Mouse (Mus musculus): ENCODE measurements around the gene 2610318N02Rik. TPM values are rescaled to one million over a fixed set of nuclear protein-coding genes. Genes with fewer than 3 reads are reported as not detected.

2610318N02Rik gene
- total RNA-seq, 4 experiments from 2014 or later, result 0.68 to 1.2 (median 0.94) TPM

DNA sequence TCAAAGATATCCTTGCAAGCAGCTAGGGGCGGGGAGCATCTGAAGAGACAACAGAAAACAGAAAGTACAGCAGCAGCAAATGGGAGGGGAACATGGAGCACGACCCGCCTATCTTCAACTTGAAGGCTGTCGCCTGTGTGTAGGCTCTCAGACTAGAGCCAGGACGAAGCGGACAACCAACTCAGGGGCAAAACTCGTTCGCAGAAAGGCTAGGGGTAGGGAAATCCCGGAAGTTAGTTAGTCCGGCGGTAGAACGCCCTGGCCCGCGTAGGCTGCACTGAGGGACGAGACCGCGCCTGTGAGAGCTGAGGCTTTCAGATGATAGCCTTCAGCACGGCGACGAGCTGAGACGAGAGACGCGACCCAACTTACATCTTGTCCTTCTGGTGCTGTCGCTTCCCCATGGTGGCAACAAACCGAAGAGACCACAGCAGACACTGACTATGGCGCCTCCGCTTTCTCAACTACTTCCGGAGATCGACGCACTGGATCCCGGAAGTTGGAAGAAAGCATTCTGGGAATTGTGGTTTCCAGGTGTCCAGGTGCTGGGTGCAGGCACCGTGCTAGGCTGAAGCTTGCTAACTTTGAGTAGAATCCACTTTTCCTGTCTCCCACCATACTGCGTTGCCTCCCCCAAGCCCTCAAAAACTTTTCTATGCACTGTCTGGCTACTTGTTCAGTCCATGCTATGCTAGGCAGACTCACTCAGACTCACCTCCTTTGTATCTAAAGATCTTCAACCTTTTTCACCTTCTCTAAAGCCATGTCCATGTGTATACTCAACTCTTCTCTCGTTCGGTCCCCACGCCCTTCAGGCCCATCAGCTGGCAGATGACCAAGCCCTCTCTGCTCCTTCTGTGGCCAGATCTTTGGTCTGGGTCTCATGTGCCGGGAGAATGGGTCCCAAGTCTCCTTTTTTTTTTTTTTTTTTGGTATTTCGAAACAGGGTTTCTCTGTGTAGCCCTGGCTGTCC, 13.9 kb downstream of the 2610318N02Rik start, which contains the start of gene Ppil2:
TSS of gene Ppil2 (minus strand) at position 487 of the 973 bp plus-strand sequence.
- DNase-seq (ENCODE audit: low spot score in 2 of 2), result peak; percentile 60 to 61

GRCm38 (mm10) chr16:17104600-17104999, 20.4 kb downstream of the 2610318N02Rik start:
- DNase-seq (ENCODE audit: low spot score in 2 of 2), result no peak

GRCm38 (mm10) chr16:17102630-17103220, 22.2 kb downstream of the 2610318N02Rik start:
- no peak for DNase-seq (ENCODE audit: low spot score in 2 of 2)

DNA sequence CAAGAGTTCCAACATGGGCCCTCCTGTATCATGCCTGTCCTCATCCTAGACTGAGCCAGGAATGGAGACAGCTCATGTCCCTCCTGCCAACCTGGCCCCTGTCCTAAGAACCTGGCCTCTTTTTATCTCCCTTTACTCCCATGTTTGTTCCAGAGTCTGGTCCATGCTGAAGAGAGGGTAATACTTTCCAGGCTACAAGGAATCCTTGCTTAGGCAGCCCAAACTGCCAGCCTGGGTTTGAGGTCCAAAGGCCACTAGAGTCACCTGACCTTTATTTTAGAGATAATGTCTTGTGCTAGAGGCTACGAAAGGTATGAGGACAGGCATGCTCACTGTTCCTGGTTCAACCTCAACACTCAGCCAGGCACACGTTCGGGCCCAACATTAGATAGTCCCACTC, 28.0 kb downstream of the 2610318N02Rik start:
- DNase-seq (ENCODE audit: low spot score in 2 of 2), result no peak

- no peak for DNase-seq (ENCODE audit: low spot score in 2 of 2)
These were observed 36.6 kb downstream of the 2610318N02Rik start for GRCm38 (mm10) chr16:17088346-17088745.

GRCm38 (mm10) chr16:17086669-17087193, 38.2 kb downstream of the 2610318N02Rik start:
- peak in 1 of 2 experiments; percentile 51 for DNase-seq (ENCODE audit: low spot score in 2 of 2)

GRCm38 (mm10) chr16:17086241-17086640, 38.7 kb downstream of the 2610318N02Rik start:
- no peak for DNase-seq (ENCODE audit: low spot score in 2 of 2)

DNA sequence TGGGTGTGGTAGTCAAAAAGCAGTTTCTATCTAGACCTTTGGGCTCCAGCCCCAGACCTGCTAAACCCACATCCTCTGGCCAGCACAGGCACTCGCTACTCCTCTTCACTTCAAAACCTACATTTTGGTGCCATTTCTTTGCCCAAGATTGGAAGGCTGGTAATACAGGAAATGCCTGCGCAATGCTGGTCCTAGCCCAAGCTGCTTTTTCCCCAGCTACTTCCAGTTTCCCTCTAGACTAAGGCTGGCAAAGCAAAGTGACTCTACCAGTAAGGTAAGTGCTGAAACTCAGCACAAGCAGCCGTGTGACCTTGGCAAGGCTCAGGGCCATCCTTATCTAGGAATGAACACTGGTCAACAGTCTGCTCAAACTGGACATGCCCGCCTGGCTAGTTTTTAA, 39.3 kb downstream of the 2610318N02Rik start:
- no peak for DNase-seq (ENCODE audit: low spot score in 2 of 2)

DNA sequence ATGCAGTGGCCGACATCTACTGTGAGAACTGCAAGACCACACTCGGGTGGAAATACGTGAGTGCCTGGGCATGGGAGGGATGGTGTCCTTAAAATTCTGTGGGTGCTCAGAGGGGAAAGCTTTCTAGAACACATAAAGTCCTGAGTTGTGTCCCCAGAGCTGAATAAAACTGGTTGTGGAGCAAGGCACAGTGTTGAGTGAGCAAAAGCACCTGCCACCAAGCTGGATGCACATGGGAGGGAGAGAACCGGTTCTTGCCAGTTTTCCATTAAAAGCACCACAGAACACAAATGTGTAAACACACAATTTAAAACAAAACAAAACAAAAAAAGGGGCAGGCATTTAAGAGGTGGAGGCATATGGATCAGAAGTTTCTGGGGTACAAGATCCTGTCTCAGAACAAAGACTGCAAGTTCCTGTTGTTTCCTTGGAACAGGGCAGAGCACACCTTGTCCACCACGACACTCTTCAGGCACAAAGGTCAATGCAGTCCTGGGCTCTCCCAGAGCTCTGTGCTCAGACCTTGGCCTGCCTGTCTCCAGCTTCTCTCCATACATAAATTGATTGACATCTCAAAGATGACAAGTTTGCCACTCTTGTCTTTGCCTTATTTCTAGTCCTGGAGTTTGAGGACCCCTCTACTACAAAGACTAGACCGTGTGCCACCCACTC, 42.7 kb downstream of the 2610318N02Rik start:
- DNase-seq (ENCODE audit: low spot score in 2 of 2), result no peak

- no peak for DNase-seq (ENCODE audit: low spot score in 2 of 2)
These were observed 46.9 kb downstream of the 2610318N02Rik start for GRCm38 (mm10) chr16:17078101-17078500.

- DNase-seq (ENCODE audit: low spot score in 2 of 2), result no peak
These were observed 48.1 kb downstream of the 2610318N02Rik start for GRCm38 (mm10) chr16:17076869-17077268.

GRCm38 (mm10) chr16:17076301-17076700, 48.7 kb downstream of the 2610318N02Rik start:
- DNase-seq (ENCODE audit: low spot score in 2 of 2), result no peak

- DNase-seq (ENCODE audit: low spot score in 2 of 2), result no peak
These were observed 52.0 kb downstream of the 2610318N02Rik start for GRCm38 (mm10) chr16:17073000-17073399.

DNA sequence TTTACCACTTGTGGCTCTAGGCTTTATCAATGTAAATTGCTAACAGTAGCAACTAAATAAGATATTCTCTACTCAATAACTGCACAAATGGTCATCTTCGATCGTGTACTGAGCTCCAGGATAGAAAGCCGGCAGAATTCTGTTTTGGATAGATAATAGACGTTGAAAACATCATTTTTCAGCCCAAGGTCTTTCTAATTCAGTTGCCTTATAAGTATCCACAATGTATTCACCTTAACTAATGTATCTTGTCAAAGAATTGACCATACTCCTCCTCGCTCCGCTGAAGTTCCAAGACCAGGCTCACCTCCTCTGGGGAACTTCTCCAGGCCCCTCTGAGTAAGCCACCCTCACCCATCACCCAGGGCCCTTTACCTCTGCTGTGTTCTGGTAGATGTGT, 54.3 kb downstream of the 2610318N02Rik start:
- DNase-seq (ENCODE audit: low spot score in 2 of 2), result no peak

DNA sequence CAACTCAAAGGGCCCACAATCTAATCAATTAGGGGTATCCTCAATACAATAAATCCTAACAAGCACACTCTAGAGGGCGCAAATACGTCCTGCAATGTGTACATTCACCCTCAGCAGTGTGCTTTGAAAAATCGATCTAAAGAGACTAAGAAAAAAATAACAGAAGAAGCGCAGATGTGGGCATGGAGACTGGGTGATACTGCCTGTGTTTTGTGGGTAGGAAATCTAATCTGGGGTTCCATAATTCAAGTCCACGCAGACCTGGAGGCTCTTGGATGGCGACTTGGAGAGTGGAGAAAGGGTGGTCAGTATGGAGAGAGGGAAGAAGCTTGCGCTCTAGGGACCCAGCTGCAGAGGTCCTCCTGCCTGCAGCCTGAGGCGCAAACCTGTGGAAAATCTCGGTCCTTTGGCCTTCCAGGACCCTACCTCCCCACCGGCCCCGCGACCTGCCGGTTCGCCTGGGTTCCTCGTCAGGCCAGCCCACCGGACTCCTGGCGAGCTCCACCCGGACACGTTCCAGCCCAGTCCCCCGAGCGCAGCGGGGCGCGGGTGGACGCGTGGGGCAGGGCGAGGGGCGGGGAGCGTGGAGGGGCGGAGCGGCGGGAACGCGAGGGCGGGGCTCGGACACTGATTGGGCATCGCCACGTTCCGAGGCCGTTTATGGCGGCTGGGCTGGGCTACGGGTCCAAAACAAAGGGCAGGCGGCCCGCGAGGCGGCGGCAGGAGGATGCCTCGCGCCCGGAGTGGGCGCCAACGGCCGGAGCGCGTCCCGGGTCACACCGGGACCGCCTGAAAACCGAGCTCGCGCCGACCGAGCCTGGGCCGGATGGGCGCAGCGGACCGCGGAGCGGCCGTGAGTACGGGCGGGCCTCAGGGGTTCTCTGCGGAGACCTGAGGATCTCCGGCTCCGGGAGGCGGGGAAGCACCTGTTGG, 55.2 kb downstream of the 2610318N02Rik start, which contains the start of gene Ypel1:
TSS of gene Ypel1 (plus strand) at position 186 of the 933 bp plus-strand sequence.
- DNase-seq (ENCODE audit: low spot score in 2 of 2), result peak in 1 of 2 experiments; percentile 82

GRCm38 (mm10) chr16:17067552-17067951, 57.4 kb downstream of the 2610318N02Rik start:
- no peak for DNase-seq (ENCODE audit: low spot score in 2 of 2)

Data from layer of hippocampus, adult 8-10 months (tissue).